Mouse (Mus musculus) lung, adult 2 months (tissue): ENCODE measurements at regions not wholly inside any gene's neighbourhood (a gene's known extent, or its start where the extent isn't known, plus 50 kb on each side); places are given as distances from the start of the nearest gene placed in this dataset.

Experiments
- DNase-seq: peaks from one replicate; pipeline ENCODE4 v3.0.0; 2022
- H3K4me1 ChIP-seq: fragments of 200-500 bp; 2 replicates; pipeline ENCODE4 v1.6.1; 2011; ENCODE audit warnings: low read length; ENCODE audit not compliant: control insufficient read depth, insufficient read depth
- H3K4me3 ChIP-seq: fragments of 200-500 bp; replicated peaks from 2 replicates; pipeline ENCODE3; 2011; ENCODE audit warnings: low read depth, mild to moderate bottlenecking, control low read depth, low read length; ENCODE audit errors: extremely low read depth
- CTCF ChIP-seq: fragments of 200-500 bp; IDR thresholded peaks from 2 replicates; pipeline ENCODE4 v1.5.1; 2011; ENCODE audit warnings: mild to moderate bottlenecking, low read length, control low read depth; ENCODE audit not compliant: insufficient read depth
- POLR2A ChIP-seq: fragments of 200-500 bp; IDR thresholded peaks from 2 replicates; pipeline ENCODE4 v1.6.1; 2011; ENCODE audit warnings: low read depth, mild to moderate bottlenecking, control low read depth, low read length, borderline replicate concordance; ENCODE audit errors: extremely low read depth
- WGBS: fragments of 180-500 bp; shearing (Covaris S2); methylation state at CpG from one replicate; pipeline ENCODE4 v1.1.7; 2018; 5-methylcytosine and 5-hydroxymethylcytosine counted together

DNA sequence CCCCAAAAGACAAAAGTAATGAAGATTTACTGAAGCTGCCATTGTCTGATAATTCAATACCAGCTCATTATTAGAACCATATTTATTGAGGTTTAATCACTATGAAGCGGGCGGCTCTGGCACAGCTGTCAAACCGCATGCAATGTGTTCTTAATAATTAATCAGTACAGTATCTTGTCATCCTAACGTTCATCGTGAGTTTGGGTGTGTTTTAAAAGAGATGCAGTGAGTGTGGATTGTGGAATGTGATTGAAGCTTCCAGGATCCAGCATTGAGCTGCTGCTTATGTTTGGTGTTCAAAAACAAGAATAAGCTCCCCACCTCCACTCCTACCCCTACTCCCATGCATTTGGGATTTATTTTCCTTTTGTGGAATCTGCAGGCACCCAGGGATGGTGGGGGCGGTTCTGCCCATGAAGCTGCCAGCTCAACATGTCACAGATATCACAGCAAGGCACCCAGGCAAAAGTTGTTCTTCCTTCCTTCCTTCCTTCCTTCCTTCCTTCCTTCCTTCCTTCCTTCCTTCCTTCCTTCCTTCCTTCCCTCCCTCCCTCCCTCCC, 224.6 kb downstream of the Ttc32 start:
- no peaks in the 10 kb centered on the region for H3K4me1 ChIP-seq
- 66% methylated on average over 6 of the region's 6 CpGs for WGBS
- TF ChIP-seq CTCF (no peak), POLR2A (no peak)
- H3K4me3 ChIP-seq: no peak overlapping the region
- no peak for DNase-seq

GRCm38 (mm10) chr12:9255661-9256486, 226.1 kb downstream of the Ttc32 start:
- no peak overlapping the region for H3K4me3 ChIP-seq
- 79% methylated on average over 10 of the region's 10 CpGs for WGBS
- no peaks in the 10 kb centered on the region for H3K4me1 ChIP-seq
- no peak for TF ChIP-seq POLR2A
- no peak for TF ChIP-seq CTCF
- DNase-seq: no peak

DNA sequence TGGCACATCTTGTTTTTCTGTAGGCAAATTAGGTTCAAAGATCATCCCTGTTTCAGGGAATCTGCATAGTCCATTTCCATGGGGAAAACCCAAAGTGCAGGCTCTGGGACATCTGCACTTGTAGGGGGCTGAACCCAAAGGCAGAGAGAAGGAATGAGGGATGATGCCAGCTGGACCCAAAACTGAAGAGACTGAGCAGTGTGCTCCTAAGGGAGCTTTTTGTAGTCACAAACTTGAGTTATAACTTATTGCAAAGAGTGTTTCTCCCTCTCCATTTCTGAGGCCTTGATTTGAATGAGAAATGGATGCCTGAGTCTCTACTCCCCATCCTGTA, 226.7 kb downstream of the Ttc32 start:
- DNase-seq: no peak

DNA sequence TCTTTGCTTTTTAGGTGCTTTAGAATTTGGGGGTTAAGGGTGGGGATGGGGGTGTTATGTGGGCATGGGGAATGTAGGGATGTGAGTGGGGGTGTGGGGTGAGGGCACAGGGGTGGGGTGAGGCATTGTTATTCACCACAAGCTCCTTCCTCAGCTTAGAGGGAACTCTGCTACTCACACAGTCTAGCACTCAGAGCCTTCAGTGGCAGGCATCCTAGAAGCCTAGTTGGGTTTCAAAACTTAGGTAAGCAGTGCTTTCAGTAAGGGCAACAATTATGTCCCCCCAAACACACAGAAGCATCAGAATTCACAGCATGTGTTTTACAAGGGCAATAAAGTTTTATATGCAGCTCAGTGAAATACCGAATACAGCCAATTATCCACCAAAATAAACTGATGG, 228.4 kb downstream of the Ttc32 start:
- H3K4me1 ChIP-seq: no peaks in the 10 kb centered on the region
- no peak for TF ChIP-seq POLR2A
- no peak for TF ChIP-seq CTCF
- WGBS: 94% methylated on average over 1 of the region's 1 CpGs
- DNase-seq: no peak
- H3K4me3 ChIP-seq: no peak overlapping the region

More for the DNA sequence above, 226.7 kb downstream of the Ttc32 start:
- TF ChIP-seq POLR2A (no peak), CTCF (no peak)
- Histone ChIP-seq H3K4me1 (no peaks in the 10 kb centered on the region), H3K4me3 (no peak overlapping the region)

DNA sequence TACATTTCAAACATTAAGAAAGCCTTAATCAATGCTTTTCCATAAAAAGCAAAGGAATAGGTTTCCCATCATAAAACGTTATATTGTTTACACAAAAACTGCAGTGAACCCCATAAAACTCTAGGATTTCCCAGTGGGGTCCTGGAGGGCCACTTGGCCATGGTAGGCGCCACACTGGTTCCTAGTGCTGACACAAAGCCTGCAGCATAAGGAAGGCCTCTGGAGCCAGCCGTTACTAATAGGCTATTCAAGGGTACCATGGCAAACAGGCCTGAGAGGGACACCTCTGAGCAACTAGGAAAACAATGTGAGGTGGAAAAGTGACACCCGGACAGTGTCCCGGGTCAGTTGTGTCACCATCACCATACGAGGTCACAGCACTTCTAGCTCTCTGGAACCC, 231.9 kb downstream of the Ttc32 start:
- Histone ChIP-seq H3K4me3 (no peak overlapping the region), H3K4me1 (no peaks in the 10 kb centered on the region)
- WGBS: 62% methylated on average over 6 of the region's 6 CpGs
- no peak for DNase-seq
- TF ChIP-seq CTCF (no peak), POLR2A (no peak)

DNA sequence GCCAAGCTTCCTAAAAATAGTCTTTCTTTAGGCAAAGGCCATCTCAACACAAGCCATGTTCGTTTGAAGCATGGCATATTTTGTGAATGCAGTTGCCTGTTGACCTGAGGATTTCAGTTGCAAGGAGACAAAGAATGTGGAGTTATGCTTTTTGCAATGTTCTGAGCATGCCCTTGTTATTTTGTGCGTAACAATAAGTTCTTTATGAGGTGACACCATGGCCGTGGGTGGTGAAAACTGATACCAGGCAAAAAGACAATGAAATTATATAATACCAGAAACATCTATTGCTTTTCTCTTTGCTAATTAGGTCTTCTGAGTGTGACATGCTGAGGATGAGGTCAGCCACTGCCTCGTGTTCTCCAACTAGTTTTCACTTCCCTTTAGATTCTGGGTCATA, 236.4 kb downstream of the Ttc32 start:
- WGBS: 68% methylated on average over 4 of the region's 4 CpGs
- no peak overlapping the region for H3K4me3 ChIP-seq
- DNase-seq: no peak
- no peak for TF ChIP-seq CTCF
- no peak for TF ChIP-seq POLR2A
- no peaks in the 10 kb centered on the region for H3K4me1 ChIP-seq

DNA sequence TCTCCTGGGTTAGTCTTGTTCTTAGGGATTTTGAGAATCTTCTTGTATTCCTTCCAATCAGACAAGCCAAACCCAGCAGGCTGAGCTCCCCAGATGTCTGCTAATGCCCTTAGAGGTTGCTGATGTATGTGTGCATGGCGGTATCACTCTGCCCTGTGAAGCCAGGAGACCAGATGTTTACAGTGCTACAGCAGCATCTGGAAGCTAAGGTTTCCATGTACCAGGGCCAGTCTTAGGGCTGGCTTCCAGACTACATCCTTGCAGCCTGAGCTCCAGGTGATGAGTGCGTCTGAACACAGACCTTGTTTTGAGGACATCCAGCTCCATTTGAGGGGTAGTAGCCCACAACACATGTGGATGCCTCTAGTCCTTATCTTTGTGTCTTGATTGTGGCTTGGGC, 241.7 kb downstream of the Ttc32 start:
- TF ChIP-seq CTCF (no peak), POLR2A (no peak)
- 97% methylated on average over 2 of the region's 2 CpGs for WGBS
- DNase-seq: no peak
- H3K4me1 ChIP-seq: no peaks in the 10 kb centered on the region
- H3K4me3 ChIP-seq: no peak overlapping the region

DNA sequence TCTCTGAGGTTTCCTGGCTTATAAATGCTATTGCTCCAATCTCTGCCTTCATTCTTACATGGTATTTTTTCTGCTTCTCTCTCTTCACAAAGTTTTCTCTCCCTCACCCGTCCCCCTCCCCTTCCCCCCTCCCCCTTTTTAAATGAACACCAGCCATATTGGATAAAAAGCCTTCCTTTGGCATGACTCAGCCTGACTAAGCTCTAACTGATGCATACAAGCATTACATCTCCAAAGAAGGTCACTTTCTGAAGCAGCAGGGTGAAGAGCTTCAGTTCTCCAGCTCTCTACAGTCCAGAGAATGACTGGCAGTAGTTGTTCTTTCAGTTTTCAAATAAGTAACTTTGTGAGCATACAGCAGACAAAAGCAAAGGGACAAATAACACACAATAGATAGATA, 244.4 kb downstream of the Ttc32 start:
- no peak for DNase-seq
- H3K4me1 ChIP-seq: no peaks in the 10 kb centered on the region
- 40% methylated on average over 1 of the region's 1 CpGs for WGBS

GRCm38 (mm10) chr12:9275697-9276096, 245.9 kb downstream of the Ttc32 start:
- TF ChIP-seq POLR2A (no peak), CTCF (no peak)
- Histone ChIP-seq H3K4me3 (no peak overlapping the region), H3K4me1 (no peaks in the 10 kb centered on the region)
- DNase-seq: no peak
- WGBS: 84% methylated on average over 7 of the region's 7 CpGs

More for the DNA sequence above, 244.4 kb downstream of the Ttc32 start:
- no peak overlapping the region for H3K4me3 ChIP-seq
- TF ChIP-seq POLR2A (no peak), CTCF (no peak)

GRCm38 (mm10) chr12:9278735-9279134, 248.9 kb downstream of the Ttc32 start:
- TF ChIP-seq POLR2A (no peak), CTCF (no peak)

More at GRCm38 (mm10) chr12:9278735-9279134, 248.9 kb downstream of the Ttc32 start:
- H3K4me3 ChIP-seq: no peak overlapping the region
- 44% methylated on average over 5 of the region's 5 CpGs for WGBS
- H3K4me1 ChIP-seq: no peaks in the 10 kb centered on the region
- DNase-seq: no peak
